Comparison of ENCODE assay signal across 18 mouse cellular contexts in the genomic region with DNA sequence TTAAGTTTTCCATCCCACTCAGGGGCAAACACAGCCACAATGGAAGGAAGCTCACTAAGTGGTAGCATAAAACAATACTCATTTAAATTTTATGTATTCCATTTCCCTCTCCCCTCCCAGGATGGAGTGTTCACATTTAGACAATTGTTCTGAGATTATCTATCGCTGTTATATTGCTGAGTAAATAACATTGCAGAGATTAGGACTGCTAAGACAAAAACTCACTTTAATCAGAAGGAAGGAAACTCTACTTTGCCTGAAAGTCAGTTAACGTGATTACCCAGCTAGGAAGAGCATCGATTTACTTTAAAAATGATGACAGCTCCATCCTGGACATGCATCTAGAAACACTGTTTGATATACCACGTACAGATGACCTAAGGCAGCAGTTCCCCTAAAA. TPM values are rescaled to one million over a fixed set of nuclear protein-coding genes. Genes with fewer than 3 reads are reported as not detected.
"Had no signal": no experiment of that assay in that cellular context is flagged by ENCODE, and none has a peak within 500 bp of the region (broad histone marks: within the 10 kb centered on the region; RNA-seq: fewer than 3 reads in every experiment).

No protein-coding gene starts in this region.

- H3K9me3 ChIP-seq: lung, embryonic 15.5 days; megakaryocyte, embryonic 14.5 days; midbrain, embryonic 12.5 days; neural tube, embryonic 12.5 days; stomach, embryonic 15.5 days had no signal

- H3K9ac ChIP-seq: lung, embryonic 15.5 days; midbrain, embryonic 12.5 days; neural tube, embryonic 12.5 days; stomach, embryonic 15.5 days had no signal

- H3K4me1 ChIP-seq: lung, embryonic 15.5 days; megakaryocyte, embryonic 14.5 days; midbrain, embryonic 12.5 days; stomach, embryonic 15.5 days had no signal

- H3K36me3 ChIP-seq: lung, embryonic 15.5 days; midbrain, embryonic 12.5 days; neural tube, embryonic 12.5 days; stomach, embryonic 15.5 days had no signal

- DNase-seq: lung, adult 2 months; lung, postnatal 14 days; lung, postnatal 36 days; midbrain, embryonic 14.5 days; right cerebral cortex, postnatal 14 days; thymus, adult 2 months; thymus, postnatal 25 days; thymus, postnatal 4 days had no signal

- H3K4me2 ChIP-seq: lung, embryonic 15.5 days; midbrain, embryonic 12.5 days; neural tube, embryonic 12.5 days; stomach, embryonic 15.5 days had no signal

- H3K27ac ChIP-seq: lung, embryonic 15.5 days; macrophage; midbrain, embryonic 12.5 days; neural tube, embryonic 12.5 days; stomach, embryonic 15.5 days; stomach, postnatal 0 days had no signal

- H3K27me3 ChIP-seq: lung, embryonic 15.5 days; megakaryocyte, embryonic 14.5 days; midbrain, embryonic 12.5 days; neural tube, embryonic 12.5 days; stomach, embryonic 15.5 days had no signal

- H3K4me3 ChIP-seq: lung, embryonic 15.5 days; megakaryocyte, embryonic 14.5 days; midbrain, embryonic 12.5 days; neural tube, embryonic 12.5 days; stomach, embryonic 15.5 days had no signal

- ATAC-seq: lung, postnatal 0 days; midbrain, embryonic 16.5 days had no signal

RNA-seq across cellular contexts. Expression of a gene that starts 51.1 kb away (rescaled TPM):
- total RNA-seq: neutrophil, adult 5-6 weeks had no signal
